Mouse (Mus musculus): ENCODE results near the gene Gpr55. TPM values are rescaled to one million over a fixed set of nuclear protein-coding genes. Genes with fewer than 3 reads are reported as not detected.
A peak's percentile ranks its signal among the peaks of the same experiment; 100 is the strongest.

Gpr55 gene
- not detected in 2 replicates for polyA plus RNA-seq (2014; fragmentation: Nextera tagmentation; extraction: Ambion mirVana)

GRCm38 (mm10) chr1:85960873-85961272 is at the start of gene Gpr55:
TSS of gene Gpr55 (minus strand) at chr1:85961007.
- no peaks in the 10 kb centered on the region for H3K36me3 ChIP-seq (ENCODE audit: control insufficient read depth, insufficient read depth, low read length)
- H3K4me2 ChIP-seq, result no peak within 1 kb of the TSS
- no peak within 1 kb of the TSS for H3K4me3 ChIP-seq (ENCODE audit: low read depth, low read length)
- 56% methylated on average over 5 of the region's 5 CpGs for WGBS (ENCODE audit: insufficient replicate concordance)
- no peaks in the 10 kb centered on the region for H3K9me3 ChIP-seq (replicated peaks; ENCODE audit: control insufficient read depth, low read length)
- H3K4me1 ChIP-seq (ENCODE audit: control insufficient read depth, insufficient read depth, low read length), result peaks cover 33% of the 10 kb centered on the region
- no peak for ATAC-seq (replicated peaks; ENCODE audit: insufficient number of reproducible peaks, low FRiP score, low TSS enrichment)
- no peak within 1 kb of the TSS for H3K9ac ChIP-seq (ENCODE audit: low read depth, low read length)
- no peak within 1 kb of the TSS for H3K27ac ChIP-seq (ENCODE audit: low read depth, low read length)
- no peaks in the 10 kb centered on the region for H3K27me3 ChIP-seq (ENCODE audit: control insufficient read depth, insufficient read depth, low read length)

DNA sequence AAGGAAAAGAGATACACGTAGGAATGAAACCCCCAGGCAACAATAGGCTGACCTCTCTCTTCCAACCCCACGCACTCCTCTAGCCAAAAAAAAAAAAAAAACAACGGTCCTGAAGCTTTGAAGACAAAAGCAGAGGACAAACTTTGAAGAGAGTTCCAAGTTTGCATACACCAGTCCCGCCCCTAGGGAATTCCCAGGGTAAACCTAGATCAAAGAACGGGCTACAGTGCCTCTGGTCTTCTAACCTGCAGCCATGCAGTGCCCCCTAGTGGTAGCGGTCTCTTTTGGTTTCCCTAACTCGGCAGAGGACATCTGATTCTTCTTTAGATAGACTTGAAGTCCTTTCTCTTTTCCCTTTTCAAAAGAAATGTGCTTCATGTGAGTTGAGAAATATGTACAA is 47.0 kb upstream of the Gpr55 start:
- Histone ChIP-seq H3K27ac (ENCODE audit: low read depth, low read length) (no peak overlapping the region), H3K9me3 (replicated peaks; ENCODE audit: control insufficient read depth, low read length) (0 out of 2 replicates have a peak, but pooled peaks cover 2% of the 10 kb centered on the region), H3K4me1 (ENCODE audit: control insufficient read depth, insufficient read depth, low read length) (no peaks in the 10 kb centered on the region; the same call in 1 of the 2 replicates), H3K9ac (ENCODE audit: low read depth, low read length) (no peak overlapping the region), H3K4me2 (peak overlapping the region; percentile 39), H3K4me3 (ENCODE audit: low read depth, low read length) (no peak overlapping the region), H3K36me3 (ENCODE audit: control insufficient read depth, insufficient read depth, low read length) (no peaks in the 10 kb centered on the region), H3K27me3 (ENCODE audit: control insufficient read depth, insufficient read depth, low read length) (no peaks in the 10 kb centered on the region)
- WGBS (ENCODE audit: insufficient replicate concordance), result 5% methylated on average over 7 of the region's 7 CpGs
- ATAC-seq (replicated peaks; ENCODE audit: insufficient number of reproducible peaks, low FRiP score, low TSS enrichment), result no peak

GRCm38 (mm10) chr1:86006040-86006439 is 45.2 kb upstream of the Gpr55 start:
- ATAC-seq (replicated peaks; ENCODE audit: insufficient number of reproducible peaks, low FRiP score, low TSS enrichment), result no peak
- Histone ChIP-seq H3K4me1 (ENCODE audit: control insufficient read depth, insufficient read depth, low read length) (no peaks in the 10 kb centered on the region; the same call in 1 of the 2 replicates), H3K9me3 (replicated peaks; ENCODE audit: control insufficient read depth, low read length) (no peaks in the 10 kb centered on the region), H3K27me3 (ENCODE audit: control insufficient read depth, insufficient read depth, low read length) (no peaks in the 10 kb centered on the region), H3K27ac (ENCODE audit: low read depth, low read length) (no peak overlapping the region), H3K36me3 (ENCODE audit: control insufficient read depth, insufficient read depth, low read length) (no peaks in the 10 kb centered on the region), H3K9ac (ENCODE audit: low read depth, low read length) (no peak overlapping the region), H3K4me2 (no peak overlapping the region), H3K4me3 (ENCODE audit: low read depth, low read length) (no peak overlapping the region)
- 83% methylated on average over 6 of the region's 6 CpGs for whole genome bisulfite sequencing (ENCODE audit: insufficient replicate concordance)

DNA sequence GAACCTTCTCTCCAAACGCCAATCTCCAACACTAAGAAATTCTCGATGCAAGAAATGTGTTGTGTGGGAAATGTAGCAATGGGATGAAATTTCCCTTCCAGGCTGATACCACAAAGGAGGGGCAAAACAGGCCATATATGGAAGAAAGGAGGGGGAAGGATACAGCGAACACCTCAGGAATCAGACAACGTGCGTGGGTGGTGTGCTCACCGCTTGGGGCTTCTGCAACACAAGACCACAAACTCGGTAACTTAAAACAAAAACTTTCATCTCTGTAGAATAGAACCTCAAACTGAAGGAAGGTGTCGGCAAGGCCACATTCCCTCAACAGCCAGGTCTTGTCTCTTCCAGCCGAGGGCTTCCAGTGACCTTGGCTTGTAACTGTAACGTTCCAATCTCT is 44.7 kb upstream of the Gpr55 start:
- Histone ChIP-seq H3K27ac (ENCODE audit: low read depth, low read length) (no peak overlapping the region), H3K4me2 (no peak overlapping the region), H3K36me3 (ENCODE audit: control insufficient read depth, insufficient read depth, low read length) (no peaks in the 10 kb centered on the region), H3K9me3 (replicated peaks; ENCODE audit: control insufficient read depth, low read length) (no peaks in the 10 kb centered on the region), H3K4me3 (ENCODE audit: low read depth, low read length) (no peak overlapping the region), H3K9ac (ENCODE audit: low read depth, low read length) (no peak overlapping the region), H3K4me1 (ENCODE audit: control insufficient read depth, insufficient read depth, low read length) (no peaks in the 10 kb centered on the region; the same call in 1 of the 2 replicates), H3K27me3 (ENCODE audit: control insufficient read depth, insufficient read depth, low read length) (no peaks in the 10 kb centered on the region)
- ATAC-seq (replicated peaks; ENCODE audit: insufficient number of reproducible peaks, low FRiP score, low TSS enrichment), result no peak
- 88% methylated on average over 10 of the region's 10 CpGs for WGBS (ENCODE audit: insufficient replicate concordance)

GRCm38 (mm10) chr1:85999853-86000570 is 39.2 kb upstream of the Gpr55 start:
- Histone ChIP-seq H3K9ac (ENCODE audit: low read depth, low read length) (no peak overlapping the region), H3K27ac (ENCODE audit: low read depth, low read length) (no peak overlapping the region), H3K4me2 (no peak overlapping the region), H3K27me3 (ENCODE audit: control insufficient read depth, insufficient read depth, low read length) (no peaks in the 10 kb centered on the region), H3K4me3 (ENCODE audit: low read depth, low read length) (no peak overlapping the region), H3K36me3 (ENCODE audit: control insufficient read depth, insufficient read depth, low read length) (no peaks in the 10 kb centered on the region), H3K9me3 (replicated peaks; ENCODE audit: control insufficient read depth, low read length) (no peaks in the 10 kb centered on the region), H3K4me1 (ENCODE audit: control insufficient read depth, insufficient read depth, low read length) (no peaks in the 10 kb centered on the region)
- WGBS (ENCODE audit: insufficient replicate concordance), result 75% methylated on average over 18 of the region's 18 CpGs
- ATAC-seq (replicated peaks; ENCODE audit: insufficient number of reproducible peaks, low FRiP score, low TSS enrichment), result no peak

DNA sequence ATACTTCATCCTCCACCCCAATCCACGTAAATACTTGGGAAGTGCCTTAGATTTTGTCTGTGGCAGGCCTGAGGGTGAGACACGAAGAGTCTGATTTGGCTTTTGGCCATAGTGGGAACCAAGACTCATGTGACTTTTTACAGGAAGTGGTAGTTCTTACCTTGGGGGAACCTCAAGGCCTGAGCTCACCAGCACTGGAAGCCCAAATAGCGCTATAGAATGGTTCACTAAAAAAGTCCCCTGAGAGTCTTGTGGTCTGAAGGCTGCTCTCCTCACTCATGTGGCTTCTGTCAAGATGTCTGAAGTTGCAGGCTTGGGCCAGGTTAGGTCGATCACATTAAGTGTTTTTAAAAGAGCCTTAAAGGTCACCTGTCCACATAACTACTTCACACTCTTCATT is 37.2 kb upstream of the Gpr55 start:
- ATAC-seq (replicated peaks; ENCODE audit: insufficient number of reproducible peaks, low FRiP score, low TSS enrichment), result no peak

DNA sequence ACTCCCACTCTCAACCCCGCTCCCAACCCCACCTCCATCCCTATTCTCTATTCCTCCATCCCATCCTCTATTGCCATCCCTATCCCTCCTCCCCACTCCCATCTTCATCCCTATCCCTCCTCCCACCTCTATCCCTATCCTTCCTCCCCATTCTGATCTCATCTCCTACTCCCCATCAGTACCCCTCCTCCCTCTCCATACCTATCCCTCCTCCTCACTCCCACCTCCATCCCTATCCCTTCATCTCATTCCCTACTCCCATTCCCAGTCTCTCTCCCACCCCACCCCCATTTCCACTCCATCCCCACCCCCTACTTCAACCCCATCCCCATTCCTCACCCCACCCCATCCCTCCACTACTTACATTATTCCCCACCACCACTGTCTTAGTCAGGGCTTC is 36.4 kb upstream of the Gpr55 start:
- H3K4me1 ChIP-seq (ENCODE audit: control insufficient read depth, insufficient read depth, low read length), result no peaks in the 10 kb centered on the region
- no peaks in the 10 kb centered on the region for H3K36me3 ChIP-seq (ENCODE audit: control insufficient read depth, insufficient read depth, low read length)
- H3K4me3 ChIP-seq (ENCODE audit: low read depth, low read length), result no peak overlapping the region
- no peak for ATAC-seq (replicated peaks; ENCODE audit: insufficient number of reproducible peaks, low FRiP score, low TSS enrichment)
- no peaks in the 10 kb centered on the region for H3K9me3 ChIP-seq (replicated peaks; ENCODE audit: control insufficient read depth, low read length)
- no peak overlapping the region for H3K27ac ChIP-seq (ENCODE audit: low read depth, low read length)
- WGBS (ENCODE audit: insufficient replicate concordance), result 78% methylated on average over 1 of the region's 1 CpGs
- no peak overlapping the region for H3K9ac ChIP-seq (ENCODE audit: low read depth, low read length)
- H3K4me2 ChIP-seq, result no peak overlapping the region
- H3K27me3 ChIP-seq (ENCODE audit: control insufficient read depth, insufficient read depth, low read length), result no peaks in the 10 kb centered on the region

More for the DNA sequence above, 37.2 kb upstream of the Gpr55 start:
- no peak overlapping the region for H3K4me3 ChIP-seq (ENCODE audit: low read depth, low read length)
- no peak overlapping the region for H3K4me2 ChIP-seq
- no peak overlapping the region for H3K27ac ChIP-seq (ENCODE audit: low read depth, low read length)
- H3K36me3 ChIP-seq (ENCODE audit: control insufficient read depth, insufficient read depth, low read length), result no peaks in the 10 kb centered on the region
- H3K9me3 ChIP-seq (replicated peaks; ENCODE audit: control insufficient read depth, low read length), result no peaks in the 10 kb centered on the region
- H3K4me1 ChIP-seq (ENCODE audit: control insufficient read depth, insufficient read depth, low read length), result no peaks in the 10 kb centered on the region
- no peak overlapping the region for H3K9ac ChIP-seq (ENCODE audit: low read depth, low read length)
- WGBS (ENCODE audit: insufficient replicate concordance), result 78% methylated on average over 4 of the region's 4 CpGs
- H3K27me3 ChIP-seq (ENCODE audit: control insufficient read depth, insufficient read depth, low read length), result no peaks in the 10 kb centered on the region

DNA sequence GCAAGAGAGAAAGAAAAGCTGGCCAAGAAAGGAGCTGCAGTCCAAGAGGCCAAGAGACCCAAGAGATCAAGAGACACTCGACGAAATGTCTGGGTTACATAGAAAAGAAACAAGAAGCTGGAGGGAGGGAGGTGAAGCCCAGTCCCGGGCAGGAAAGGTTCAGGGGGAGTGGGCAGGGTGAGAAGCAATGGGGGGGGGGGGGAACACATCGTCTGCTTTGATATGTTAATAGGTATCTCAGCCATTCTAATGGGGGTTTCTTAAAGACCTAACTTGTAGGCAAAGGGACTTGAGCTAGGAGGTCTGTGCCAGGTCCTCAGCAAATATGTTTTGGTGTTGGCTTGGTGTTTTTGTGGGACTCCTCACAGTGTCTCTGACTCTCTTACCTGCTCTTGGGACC is 32.7 kb upstream of the Gpr55 start:
- 60% methylated on average over 4 of the region's 4 CpGs for WGBS (ENCODE audit: insufficient replicate concordance)
- H3K9ac ChIP-seq (ENCODE audit: low read depth, low read length), result no peak overlapping the region
- H3K9me3 ChIP-seq (replicated peaks; ENCODE audit: control insufficient read depth, low read length), result no peaks in the 10 kb centered on the region
- H3K4me1 ChIP-seq (ENCODE audit: control insufficient read depth, insufficient read depth, low read length), result no peaks in the 10 kb centered on the region
- H3K27ac ChIP-seq (ENCODE audit: low read depth, low read length), result no peak overlapping the region
- no peak overlapping the region for H3K4me3 ChIP-seq (ENCODE audit: low read depth, low read length)
- H3K36me3 ChIP-seq (ENCODE audit: control insufficient read depth, insufficient read depth, low read length), result no peaks in the 10 kb centered on the region
- H3K27me3 ChIP-seq (ENCODE audit: control insufficient read depth, insufficient read depth, low read length), result no peaks in the 10 kb centered on the region
- ATAC-seq (replicated peaks; ENCODE audit: insufficient number of reproducible peaks, low FRiP score, low TSS enrichment), result no peak
- no peak overlapping the region for H3K4me2 ChIP-seq

- Histone ChIP-seq H3K4me3 (ENCODE audit: low read depth, low read length) (no peak overlapping the region), H3K4me1 (ENCODE audit: control insufficient read depth, insufficient read depth, low read length) (no peaks in the 10 kb centered on the region), H3K36me3 (ENCODE audit: control insufficient read depth, insufficient read depth, low read length) (no peaks in the 10 kb centered on the region), H3K27me3 (ENCODE audit: control insufficient read depth, insufficient read depth, low read length) (no peaks in the 10 kb centered on the region), H3K9ac (ENCODE audit: low read depth, low read length) (no peak overlapping the region), H3K9me3 (replicated peaks; ENCODE audit: control insufficient read depth, low read length) (no peaks in the 10 kb centered on the region), H3K4me2 (no peak overlapping the region), H3K27ac (ENCODE audit: low read depth, low read length) (no peak overlapping the region)
- 55% methylated on average over 9 of the region's 9 CpGs for WGBS (ENCODE audit: insufficient replicate concordance)
- no peak for ATAC-seq (replicated peaks; ENCODE audit: insufficient number of reproducible peaks, low FRiP score, low TSS enrichment)
Measured at GRCm38 (mm10) chr1:85992175-85992574, 31.4 kb upstream of the Gpr55 start.

Measured in heart, embryonic 11.5 days (tissue).